Mouse (Mus musculus) liver, adult (tissue): ENCODE measurements around the gene Acap1.

Experiments
- GATA4 ChIP-seq: IDR thresholded peaks from 2 replicates; pipeline ENCODE4 v1.6.1; 2014; ENCODE audit warnings: mild to moderate bottlenecking, low read length; ENCODE audit not compliant: insufficient replicate concordance

The Acap1 gene

GRCm38 (mm10) chr11:69846738-69847688 is 48.3 kb downstream of the Acap1 start:
- TF ChIP-seq GATA4 = no peak

GRCm38 (mm10) chr11:69846198-69846680 is 49.1 kb downstream of the Acap1 start, which contains the start of gene Plscr3:
Plscr3 (plus strand) TSS chr11:69846376.
- TF ChIP-seq GATA4 = peak; percentile 30; the same call in 1 of the 2 replicates

- TF ChIP-seq GATA4 = no peak
These were observed 56.6 kb downstream of the Acap1 start for GRCm38 (mm10) chr11:69838714-69839104.

DNA sequence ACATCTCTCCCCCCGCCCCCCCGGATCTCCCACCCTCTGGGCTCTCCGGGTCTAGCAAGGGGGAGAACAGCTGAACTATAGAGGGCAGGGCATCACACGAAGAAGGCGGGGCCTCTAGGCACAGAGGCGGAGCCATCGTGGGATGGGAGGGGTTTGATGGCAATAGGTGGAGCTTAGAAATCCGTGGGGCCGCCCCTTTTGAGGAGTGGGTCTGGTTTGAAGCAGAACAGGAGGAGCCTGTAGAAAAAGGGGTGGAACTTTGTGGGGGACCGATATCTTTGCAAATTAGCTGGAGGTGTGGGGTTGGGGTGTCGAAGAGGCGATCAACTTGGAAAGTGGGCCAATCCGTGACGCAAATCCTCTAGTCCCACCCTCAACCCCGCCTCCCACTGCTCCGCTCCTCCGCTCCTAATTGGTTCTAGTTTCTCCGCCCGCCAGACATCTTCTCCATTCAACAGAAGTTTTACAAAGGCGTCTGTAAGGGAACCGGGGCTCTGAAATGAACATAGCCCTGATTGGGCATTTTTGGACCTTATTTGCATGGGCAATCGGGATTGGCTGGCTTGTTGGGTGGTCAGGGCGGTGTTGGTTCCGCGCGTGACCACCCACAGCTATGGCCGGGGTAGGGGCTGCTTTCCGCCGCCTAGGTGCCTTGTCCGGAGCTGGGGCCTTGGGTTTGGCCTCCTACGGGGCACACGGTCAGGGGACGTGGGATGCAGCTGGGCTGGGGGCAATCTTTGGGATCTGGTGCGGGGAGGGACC is 57.2 kb downstream of the Acap1 start, which contains the start of gene Tmem256:
Gene Tmem256 (plus strand): TSS at position 563 of the 762 bp plus-strand sequence.
- TF ChIP-seq GATA4 = peak; percentile 40; the same call in 1 of the 2 replicates

DNA sequence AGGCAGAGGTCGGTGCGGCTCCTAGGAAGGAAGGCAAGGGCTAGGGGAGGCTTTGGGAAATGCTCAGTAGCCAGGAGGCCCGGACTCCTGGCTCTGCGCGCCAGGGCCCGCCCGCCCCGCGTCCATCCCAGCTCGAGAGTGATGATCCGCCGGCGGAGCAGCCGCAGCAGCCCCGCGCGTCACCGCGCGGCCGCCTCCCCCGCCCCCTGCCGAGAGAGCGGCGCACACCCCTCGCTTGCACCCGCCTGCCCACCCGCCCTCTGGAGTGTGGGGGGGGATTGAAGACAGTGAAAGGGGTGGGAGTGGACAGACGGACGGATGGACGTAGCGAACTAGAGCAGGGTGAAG is 57.8 kb downstream of the Acap1 start, which contains the start of gene Nlgn2:
Gene Nlgn2 (minus strand): TSS at position 181 of the 348 bp plus-strand sequence.
- no peak for TF ChIP-seq GATA4

- no peak for TF ChIP-seq GATA4
These were observed 58.4 kb downstream of the Acap1 start for GRCm38 (mm10) chr11:69836703-69837576.

GRCm38 (mm10) chr11:69835966-69836335 is 59.4 kb downstream of the Acap1 start:
- no peak for TF ChIP-seq GATA4

- TF ChIP-seq GATA4 = no peak
These were observed 59.9 kb downstream of the Acap1 start for GRCm38 (mm10) chr11:69835326-69835965.

- TF ChIP-seq GATA4 = no peak
These were observed 61.3 kb downstream of the Acap1 start for GRCm38 (mm10) chr11:69834001-69834549.

DNA sequence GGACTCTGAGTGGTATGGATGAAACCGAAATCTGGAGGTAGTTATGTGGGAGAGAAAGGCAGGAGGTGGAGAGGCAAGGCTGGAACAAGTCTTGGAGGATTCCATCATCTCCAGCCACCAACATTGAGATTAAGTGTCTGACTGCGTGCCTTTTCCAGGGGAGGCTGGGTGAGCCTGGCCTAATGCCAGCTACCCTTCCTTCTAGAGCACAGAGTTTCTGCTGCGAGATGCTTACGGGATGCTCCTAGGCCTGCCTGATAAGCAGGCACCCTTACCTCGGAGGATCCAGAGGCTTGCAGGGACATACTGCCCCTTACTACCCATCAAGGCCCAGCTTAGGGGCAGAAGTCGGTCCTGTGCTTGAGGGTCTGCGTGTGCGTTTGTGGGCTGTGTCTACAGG is 61.8 kb downstream of the Acap1 start:
- TF ChIP-seq GATA4 = no peak
